Mouse (Mus musculus) embryonic facial prominence, embryonic 14.5 days (tissue): Measurements from ENCODE around the gene Pitpnc1. TPM values are rescaled to one million over a fixed set of nuclear protein-coding genes. Genes with fewer than 3 reads are reported as not detected.
A peak's percentile ranks its signal among the peaks of the same experiment; 100 is the strongest.

Experiments used
- ATAC-seq: fragments of 200-750 bp; cut with Nextera tagmentation; 2 replicates; pipeline ENCODE4 v1.8.0; 2017; ENCODE audit warnings: low read depth, moderate number of reproducible peaks, moderate TSS enrichment
- DNase-seq: peaks from one replicate; pipeline ENCODE4 v3.0.0-alpha.2; 2015; ENCODE audit warnings: low spot score
- H3K27ac ChIP-seq: fragments of 300-500 bp; sonication (generic); replicated peaks from 2 replicates; pipeline ENCODE4 v1.5.1; 2014; ENCODE audit warnings: low read depth, mild to moderate bottlenecking, low read length, moderate library complexity
- H3K27me3 ChIP-seq: fragments of 300-500 bp; sonication (generic); replicated peaks from 2 replicates; pipeline ENCODE4 v1.6.1; 2014; ENCODE audit warnings: low read length; ENCODE audit not compliant: control insufficient read depth, insufficient read depth
- H3K36me3 ChIP-seq: fragments of 300-500 bp; sonication (generic); 2 replicates; pipeline ENCODE4 v1.6.1; 2014; ENCODE audit warnings: low read length, mixed read lengths; ENCODE audit not compliant: control insufficient read depth, insufficient read depth
- H3K4me1 ChIP-seq: fragments of 300-500 bp; sonication (generic); 2 replicates; pipeline ENCODE4 v1.6.1; 2014; ENCODE audit warnings: antibody characterized with exemption, low read length; ENCODE audit not compliant: control insufficient read depth, insufficient read depth
- H3K4me2 ChIP-seq: fragments of 300-500 bp; sonication (generic); 2 replicates; pipeline ENCODE4 v1.6.1; 2014; ENCODE audit warnings: low read depth, mild to moderate bottlenecking, low read length, moderate library complexity, mixed read lengths
- H3K4me3 ChIP-seq: fragments of 300-500 bp; sonication (generic); 2 replicates; pipeline ENCODE4 v1.5.1; 2014; ENCODE audit warnings: low read depth, mild to moderate bottlenecking, low read length
- H3K9ac ChIP-seq: fragments of 300-500 bp; sonication (generic); 2 replicates; pipeline ENCODE4 v1.6.1; 2014; ENCODE audit warnings: low read depth, mild to moderate bottlenecking, low read length, moderate library complexity, mixed read lengths
- H3K9me3 ChIP-seq: fragments of 300-500 bp; sonication (generic); 2 replicates; pipeline ENCODE4 v1.6.1; 2016; ENCODE audit warnings: low read length; ENCODE audit not compliant: control insufficient read depth
- WGBS: fragments of 180-500 bp; shearing (Covaris S2); extraction: QIAGEN DNeasy Blood & Tissue Kit; methylation state at CpG from one replicate; pipeline ENCODE4 v1.1.7; 2014; 5-methylcytosine and 5-hydroxymethylcytosine counted together
- polyA plus RNA-seq: library from polyadenylated mRNA; unstranded; fragments of >200 nt; fragmentation: Nextera tagmentation; extraction: Ambion mirVana; gene quantifications from 2 replicates; pipeline ENCODE4 v1.2.1, GENCODE M21; 2014

The Pitpnc1 gene
- polyA plus RNA-seq, 1 experiment from 2014 or later, result 20.6 TPM

GRCm38 (mm10) chr11:107462478-107462877, 8.0 kb downstream of the Pitpnc1 start:
- no peaks in the 10 kb centered on the region for H3K4me1 ChIP-seq
- H3K36me3 ChIP-seq, result no peaks in the 10 kb centered on the region
- H3K4me2 ChIP-seq, result no peak overlapping the region
- H3K4me3 ChIP-seq, result no peak overlapping the region
- ATAC-seq, result no peak
- H3K27me3 ChIP-seq, result no peaks in the 10 kb centered on the region
- DNase-seq, result no peak
- no peaks in the 10 kb centered on the region for H3K9me3 ChIP-seq
- 91% methylated on average over 3 of the region's 3 CpGs for WGBS
- no peak overlapping the region for H3K9ac ChIP-seq
- no peak overlapping the region for H3K27ac ChIP-seq

GRCm38 (mm10) chr11:107459828-107460227, 10.7 kb downstream of the Pitpnc1 start:
- no peaks in the 10 kb centered on the region for H3K36me3 ChIP-seq
- H3K4me3 ChIP-seq, result no peak overlapping the region
- no peak overlapping the region for H3K27ac ChIP-seq
- H3K9me3 ChIP-seq, result no peaks in the 10 kb centered on the region
- H3K27me3 ChIP-seq, result no peaks in the 10 kb centered on the region
- H3K4me2 ChIP-seq, result no peak overlapping the region
- no peaks in the 10 kb centered on the region for H3K4me1 ChIP-seq
- ATAC-seq, result no peak
- no peak for DNase-seq
- 73% methylated on average over 7 of the region's 7 CpGs for WGBS
- no peak overlapping the region for H3K9ac ChIP-seq

GRCm38 (mm10) chr11:107458986-107459385, 11.5 kb downstream of the Pitpnc1 start:
- Histone ChIP-seq H3K27me3 (no peaks in the 10 kb centered on the region), H3K4me2 (no peak overlapping the region), H3K4me3 (no peak overlapping the region), H3K9ac (no peak overlapping the region), H3K36me3 (peaks cover under 1% of the 10 kb centered on the region; the same call in 1 of the 2 replicates), H3K27ac (no peak overlapping the region), H3K4me1 (no peaks in the 10 kb centered on the region), H3K9me3 (no peaks in the 10 kb centered on the region)
- 82% methylated on average over 7 of the region's 7 CpGs for WGBS
- ATAC-seq, result no peak
- DNase-seq, result no peak

GRCm38 (mm10) chr11:107458286-107458685, 12.2 kb downstream of the Pitpnc1 start:
- H3K9ac ChIP-seq, result no peak overlapping the region
- no peaks in the 10 kb centered on the region for H3K4me1 ChIP-seq
- H3K4me2 ChIP-seq, result no peak overlapping the region
- H3K4me3 ChIP-seq, result no peak overlapping the region
- no peak overlapping the region for H3K27ac ChIP-seq
- ATAC-seq (no peak), DNase-seq (no peak)
- H3K9me3 ChIP-seq, result no peaks in the 10 kb centered on the region
- peaks cover 4% of the 10 kb centered on the region; the same call in 1 of the 2 replicates for H3K36me3 ChIP-seq
- H3K27me3 ChIP-seq, result no peaks in the 10 kb centered on the region
- 73% methylated on average over 12 of the region's 12 CpGs for WGBS

- 89% methylated on average over 3 of the region's 3 CpGs for WGBS
- no peaks in the 10 kb centered on the region for H3K9me3 ChIP-seq
- DNase-seq (no peak), ATAC-seq (no peak)
- no peak overlapping the region for H3K4me2 ChIP-seq
- H3K27ac ChIP-seq, result no peak overlapping the region
- no peaks in the 10 kb centered on the region for H3K27me3 ChIP-seq
- no peak overlapping the region for H3K4me3 ChIP-seq
- peaks cover 4% of the 10 kb centered on the region; the same call in 1 of the 2 replicates for H3K36me3 ChIP-seq
- no peaks in the 10 kb centered on the region for H3K4me1 ChIP-seq
- no peak overlapping the region for H3K9ac ChIP-seq
Observed at GRCm38 (mm10) chr11:107457282-107457681, 13.2 kb downstream of the Pitpnc1 start.

GRCm38 (mm10) chr11:107454546-107455462, 15.7 kb downstream of the Pitpnc1 start:
- peak; percentile 70 for DNase-seq
- Histone ChIP-seq H3K27me3 (no peaks in the 10 kb centered on the region), H3K4me1 (0 out of 2 replicates have a peak, but pooled peaks cover 3% of the 10 kb centered on the region), H3K9me3 (no peaks in the 10 kb centered on the region), H3K4me3 (no peak overlapping the region), H3K36me3 (peaks cover 4% of the 10 kb centered on the region; the same call in 1 of the 2 replicates), H3K27ac (no peak overlapping the region), H3K9ac (no peak overlapping the region), H3K4me2 (0 out of 2 replicates have a peak overlapping the region, but pooled peaks have one; percentile 12)
- ATAC-seq, result peak; percentile 83
- 60% methylated on average over 16 of the region's 19 CpGs for WGBS

- DNase-seq (no peak), ATAC-seq (no peak)
- no peak overlapping the region for H3K4me2 ChIP-seq
- H3K4me3 ChIP-seq, result no peak overlapping the region
- peaks cover 3% of the 10 kb centered on the region for H3K4me1 ChIP-seq
- peaks cover 4% of the 10 kb centered on the region; the same call in 1 of the 2 replicates for H3K36me3 ChIP-seq
- no peaks in the 10 kb centered on the region for H3K9me3 ChIP-seq
- 94% methylated on average over 7 of the region's 7 CpGs for WGBS
- no peak overlapping the region for H3K27ac ChIP-seq
- H3K9ac ChIP-seq, result no peak overlapping the region
- no peaks in the 10 kb centered on the region for H3K27me3 ChIP-seq
Observed at GRCm38 (mm10) chr11:107452053-107452452, 18.4 kb downstream of the Pitpnc1 start.

- Histone ChIP-seq H3K27me3 (no peaks in the 10 kb centered on the region), H3K36me3 (peaks cover 4% of the 10 kb centered on the region; the same call in 1 of the 2 replicates), H3K4me3 (no peak overlapping the region), H3K4me2 (no peak overlapping the region), H3K4me1 (peaks cover 3% of the 10 kb centered on the region), H3K27ac (no peak overlapping the region), H3K9me3 (no peaks in the 10 kb centered on the region), H3K9ac (no peak overlapping the region)
- no peak for DNase-seq
- no peak for ATAC-seq
- 76% methylated on average over 10 of the region's 10 CpGs for WGBS
Observed at GRCm38 (mm10) chr11:107451106-107451505, 19.4 kb downstream of the Pitpnc1 start.
